Mouse (Mus musculus) frontal cortex, adult (tissue): ENCODE results near the gene 9930021J03Rik.

Experiments
- ATAC-seq: cut with Nextera tagmentation; 2 replicates; pipeline ENCODE4 v1.9.2; 2017; ENCODE audit warnings: mild to moderate bottlenecking, moderate library complexity, mixed read lengths; ENCODE audit not compliant: low TSS enrichment

The 9930021J03Rik gene

DNA sequence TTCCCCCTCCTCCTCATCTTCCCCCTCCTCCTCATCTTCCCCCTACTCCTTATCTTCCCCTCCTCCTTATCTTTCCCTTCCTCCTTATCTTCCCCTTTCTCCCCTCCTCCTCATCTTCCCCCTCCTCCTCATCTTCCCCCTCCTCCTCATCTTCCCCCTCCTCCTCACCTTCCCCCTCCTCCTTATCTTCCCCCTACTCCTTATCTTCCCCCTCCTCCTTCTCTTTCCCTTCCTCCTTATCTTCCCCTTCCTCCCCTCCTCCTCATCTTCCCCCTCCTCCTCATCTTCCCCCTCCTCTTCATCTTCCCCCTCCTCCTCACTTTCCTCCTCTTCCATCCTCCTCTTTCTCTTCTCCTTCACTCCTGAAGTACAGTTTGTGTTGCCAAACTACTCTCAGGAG is 108.9 kb downstream of the 9930021J03Rik start:
- no peak for ATAC-seq

GRCm38 (mm10) chr19:29696309-29696708 is 109.5 kb downstream of the 9930021J03Rik start:
- peak; percentile 91 for ATAC-seq

- no peak for ATAC-seq
Observed at GRCm38 (mm10) chr19:29695071-29695470, 110.7 kb downstream of the 9930021J03Rik start.

GRCm38 (mm10) chr19:29683844-29684540 is 121.8 kb downstream of the 9930021J03Rik start:
- peak; percentile 96 for ATAC-seq

- ATAC-seq = no peak
Observed at GRCm38 (mm10) chr19:29680182-29681152, 125.3 kb downstream of the 9930021J03Rik start.

DNA sequence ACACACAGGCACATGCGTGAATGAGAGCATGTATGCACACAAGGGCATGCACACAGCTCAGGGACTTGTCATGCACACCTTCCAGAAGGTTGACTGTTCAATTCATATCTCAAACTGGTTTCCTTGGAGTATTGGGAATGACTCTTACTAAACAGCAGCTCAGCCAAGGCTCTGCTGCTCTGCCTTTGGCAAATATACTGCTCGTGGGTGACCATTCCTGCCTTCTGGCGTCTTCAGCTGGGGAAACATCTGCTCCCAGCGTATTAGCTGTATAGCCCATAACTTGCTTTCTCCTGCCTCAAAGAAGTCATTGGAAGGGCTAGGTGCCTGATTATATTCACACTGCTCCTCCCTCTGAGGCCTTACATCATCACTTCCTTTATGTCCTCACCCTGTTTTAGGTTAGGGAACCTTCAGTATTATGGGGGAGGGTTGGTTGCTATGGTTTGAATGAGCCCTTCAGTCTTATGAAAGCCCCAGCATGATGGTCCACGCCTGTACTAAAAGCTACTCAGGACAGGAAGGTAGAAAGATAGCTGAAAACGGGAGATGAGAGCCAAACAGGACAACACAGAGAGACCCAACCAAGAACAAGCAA is 127.5 kb downstream of the 9930021J03Rik start:
- no peak for ATAC-seq

GRCm38 (mm10) chr19:29676479-29677193 is 129.2 kb downstream of the 9930021J03Rik start:
- no peak for ATAC-seq

GRCm38 (mm10) chr19:29675562-29676078 is 130.2 kb downstream of the 9930021J03Rik start:
- ATAC-seq = no peak

GRCm38 (mm10) chr19:29674946-29675345 is 130.8 kb downstream of the 9930021J03Rik start:
- no peak for ATAC-seq

DNA sequence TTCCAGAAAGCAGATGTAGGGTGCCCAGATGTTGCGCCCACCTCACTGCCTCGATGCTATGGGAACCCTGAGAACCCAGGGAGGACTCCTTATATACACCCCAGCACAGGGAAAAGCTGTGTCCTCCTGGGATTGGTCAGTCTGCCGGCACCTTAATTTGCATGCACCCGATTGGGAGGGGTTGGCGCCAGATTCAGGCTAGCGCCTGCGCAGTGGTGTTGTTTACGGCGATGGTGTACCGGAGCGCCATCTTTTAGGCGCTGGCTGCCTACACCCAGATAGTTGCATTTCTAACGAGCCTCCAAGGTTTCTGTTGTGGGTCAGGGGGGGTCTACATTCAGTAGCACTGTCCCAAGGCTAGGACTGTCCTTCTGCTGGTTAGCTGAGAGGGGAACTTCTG is 133.1 kb downstream of the 9930021J03Rik start:
- ATAC-seq = no peak

GRCm38 (mm10) chr19:29671160-29671559 is 134.6 kb downstream of the 9930021J03Rik start:
- no peak for ATAC-seq

- ATAC-seq = peak; percentile 80
Observed at GRCm38 (mm10) chr19:29670247-29670646, 135.5 kb downstream of the 9930021J03Rik start.

- ATAC-seq = no peak
Observed at GRCm38 (mm10) chr19:29668135-29668534, 137.7 kb downstream of the 9930021J03Rik start.

DNA sequence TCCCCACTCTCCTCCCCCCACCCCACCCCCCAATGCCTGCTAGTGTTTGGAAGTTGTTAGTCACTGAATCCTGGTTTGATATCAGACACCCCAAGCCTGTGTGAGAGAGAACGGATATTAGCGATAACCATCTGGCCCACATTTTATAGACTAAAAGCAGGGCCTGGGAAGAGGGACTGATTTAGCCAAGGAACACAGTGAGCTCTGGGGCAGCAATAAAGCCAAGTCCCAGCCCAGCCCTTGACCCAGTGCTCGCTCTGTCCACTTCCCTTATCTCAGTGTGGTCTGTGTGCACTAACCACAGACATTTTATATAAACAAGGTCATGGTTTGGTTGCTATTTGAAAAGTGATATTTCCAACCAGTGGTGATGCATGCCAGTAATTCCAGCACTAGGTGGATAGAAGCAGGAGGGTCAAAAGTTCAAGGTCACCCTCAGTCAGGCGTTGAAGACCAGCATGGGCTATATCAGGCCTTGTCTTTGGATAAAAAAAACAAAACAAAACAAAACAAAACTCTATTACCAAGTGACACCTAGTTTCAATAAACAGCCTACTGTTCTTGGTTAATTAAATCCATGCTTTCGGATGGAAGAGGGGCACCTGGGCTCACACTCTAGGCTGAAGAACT is 138.7 kb downstream of the 9930021J03Rik start:
- no peak for ATAC-seq

- no peak for ATAC-seq
Observed at GRCm38 (mm10) chr19:29666164-29666563, 139.6 kb downstream of the 9930021J03Rik start.

DNA sequence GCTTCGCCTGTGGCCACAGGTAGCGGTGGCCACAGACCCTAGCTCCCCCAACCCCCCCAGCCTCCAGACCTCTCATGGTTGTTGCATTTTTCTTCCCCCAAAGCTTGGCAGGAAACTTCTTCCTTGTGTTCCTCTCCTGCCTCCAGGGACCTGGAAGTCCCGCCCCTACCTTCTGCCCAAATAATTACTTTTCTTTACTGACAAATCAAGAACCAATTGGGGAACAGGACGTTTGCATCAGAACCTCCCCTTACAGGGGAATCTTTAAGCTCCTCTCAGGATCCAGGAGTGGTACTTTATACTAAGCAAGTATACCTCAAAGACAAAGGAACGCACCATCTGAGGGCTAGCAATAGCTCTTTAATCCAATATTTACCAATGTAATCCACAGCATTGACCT is 140.9 kb downstream of the 9930021J03Rik start:
- no peak for ATAC-seq
